Mouse (Mus musculus): ENCODE measurements around the gene Cacnb1.
A peak's percentile ranks its signal among the peaks of the same experiment; 100 is the strongest.

DNA sequence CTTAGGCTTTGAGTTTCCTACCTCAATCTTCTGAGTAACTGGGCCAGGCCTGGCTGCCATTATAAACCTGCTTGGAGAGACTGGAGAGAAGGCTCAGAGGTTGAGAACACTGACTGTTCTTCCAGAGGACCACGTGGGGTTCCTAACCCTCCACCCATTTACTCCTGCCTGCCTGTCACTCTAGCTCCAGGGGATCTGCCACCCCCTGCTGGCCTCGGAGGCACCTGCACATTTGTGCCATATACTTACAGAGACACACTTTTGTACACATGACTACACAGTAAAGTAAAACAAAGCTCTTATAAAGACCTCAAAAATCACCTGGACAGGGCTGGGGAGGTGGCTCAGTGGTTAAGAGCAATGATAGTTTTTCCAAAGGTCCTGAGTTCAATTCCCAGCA, 50.4 kb downstream of the Cacnb1 start:
- peak; percentile 53 for TF ChIP-seq CTCF (IDR thresholded peaks at IDR 0.05; ENCODE audit: low read depth)
- no peak for TF ChIP-seq EP300 (IDR thresholded peaks at IDR 0.05; ENCODE audit: low read depth)

Data from liver, embryonic 14.5 days (tissue).